Mouse (Mus musculus) bone marrow macrophage, adult 2 months (primary cell): Measurements from ENCODE around the gene Rbm33. TPM values are rescaled to one million over a fixed set of nuclear protein-coding genes. Genes with fewer than 3 reads are reported as not detected.

ENCODE experiments used
- H3K27ac ChIP-seq: 2 replicates; pipeline ENCODE4 v1.5.1; 2012; ENCODE audit warnings: low read depth, low read length; ENCODE audit not compliant: insufficient read depth
- H3K4me1 ChIP-seq: 2 replicates; pipeline ENCODE4 v1.6.1; 2012; ENCODE audit warnings: low read length; ENCODE audit not compliant: control insufficient read depth, insufficient read depth
- H3K4me3 ChIP-seq: 2 replicates; pipeline ENCODE4 v1.5.1; 2012; ENCODE audit warnings: mild to moderate bottlenecking, low read length, moderate library complexity; ENCODE audit not compliant: insufficient read depth
- CTCF ChIP-seq: IDR thresholded peaks from 2 replicates; pipeline ENCODE4 v1.5.1; 2012; ENCODE audit warnings: low read depth, mild to moderate bottlenecking, low read length, moderate library complexity
- POLR2A ChIP-seq: IDR thresholded peaks from 2 replicates; pipeline ENCODE4 v1.6.1; 2012; ENCODE audit warnings: mild to moderate bottlenecking, low read depth, low read length, borderline replicate concordance
- polyA plus RNA-seq: library from polyadenylated mRNA; stranded (reverse); fragments of >200 nt; gene quantifications from 2 replicates; pipeline ENCODE4 v1.2.4, GENCODE M21; 2012; ENCODE audit not compliant: missing spikeins, insufficient read depth, insufficient read length

Gene Rbm33
- polyA plus RNA-seq, 1 experiment: 42.6 TPM

GRCm38 (mm10) chr5:28425926-28426325 lies 109.0 kb downstream of the Rbm33 start:
- Histone ChIP-seq H3K27ac (no peak overlapping the region), H3K4me3 (no peak overlapping the region), H3K4me1 (no peaks in the 10 kb centered on the region)
- TF ChIP-seq CTCF (no peak), POLR2A (no peak)

DNA sequence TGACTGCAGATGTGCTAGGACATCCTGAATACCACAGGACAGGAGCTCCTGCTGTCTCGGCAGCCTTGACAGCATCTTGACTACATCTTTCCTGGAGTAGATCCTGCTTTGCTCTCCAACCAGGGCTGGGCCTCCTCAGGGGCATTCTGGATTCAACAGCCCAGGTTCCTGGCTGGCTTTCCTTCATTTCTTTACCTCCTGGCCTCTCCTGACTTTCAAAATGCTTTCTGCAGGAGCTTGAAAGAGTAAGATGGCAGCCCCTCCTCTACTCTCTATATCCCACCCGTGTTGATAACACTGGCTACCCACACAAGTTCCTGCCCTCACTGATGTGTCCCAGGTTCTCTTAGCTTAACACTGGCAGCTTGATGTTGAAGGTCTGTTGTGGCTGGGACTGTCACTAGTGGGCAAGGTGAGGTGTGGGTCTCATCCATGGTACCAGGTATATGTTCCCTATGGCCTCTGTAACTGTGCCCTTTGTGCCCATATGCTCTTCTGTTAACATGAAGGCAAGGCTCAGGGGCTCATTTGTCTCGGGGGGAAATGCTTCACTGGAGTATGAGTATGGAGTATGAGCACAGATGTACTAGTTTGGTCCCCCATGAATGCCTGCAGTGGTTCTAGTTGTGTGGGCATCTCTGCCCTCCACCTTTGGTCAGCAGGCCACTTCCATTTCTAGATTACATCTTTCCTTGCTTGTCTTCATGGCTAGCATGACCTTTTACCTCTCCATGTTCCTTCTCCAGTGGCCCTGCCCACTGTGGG lies 133.4 kb downstream of the Rbm33 start:
- TF ChIP-seq CTCF (no peak), POLR2A (no peak)
- Histone ChIP-seq H3K4me3 (no peak overlapping the region), H3K27ac (no peak overlapping the region), H3K4me1 (no peaks in the 10 kb centered on the region)

DNA sequence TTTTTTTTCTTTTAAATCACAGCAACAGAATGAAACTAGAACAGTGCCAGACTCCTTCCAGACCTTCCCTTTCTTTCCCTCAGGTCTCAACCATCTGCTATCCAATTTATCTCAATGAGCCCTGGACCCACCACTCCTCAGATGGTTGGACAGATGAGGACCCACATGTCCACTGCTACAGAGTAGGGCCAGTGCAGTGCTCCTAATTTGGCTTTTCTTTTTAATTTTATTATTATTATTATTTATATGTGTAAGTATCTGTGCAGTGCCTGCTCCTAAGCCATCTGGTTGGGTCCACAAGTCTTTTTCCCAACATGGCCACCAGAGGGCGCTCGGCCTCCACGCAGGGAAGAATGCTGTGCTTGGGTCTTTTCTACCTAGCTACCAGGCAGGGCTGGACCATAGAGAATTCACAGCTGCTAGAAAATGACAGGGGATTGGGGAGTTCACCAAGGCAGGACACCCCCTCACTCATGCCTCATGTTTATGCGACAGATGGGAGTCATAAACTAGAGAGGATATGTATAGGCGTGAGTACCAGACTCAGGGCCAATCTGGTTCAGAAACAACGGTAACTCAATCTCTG lies 134.2 kb downstream of the Rbm33 start:
- Histone ChIP-seq H3K27ac (no peak overlapping the region), H3K4me3 (no peak overlapping the region), H3K4me1 (no peaks in the 10 kb centered on the region)
- TF ChIP-seq POLR2A: no peak
- TF ChIP-seq CTCF: peak; percentile 97

GRCm38 (mm10) chr5:28453086-28453485 lies 136.2 kb downstream of the Rbm33 start:
- H3K27ac ChIP-seq: no peak overlapping the region
- H3K4me1 ChIP-seq: no peaks in the 10 kb centered on the region
- no peak for TF ChIP-seq CTCF
- TF ChIP-seq POLR2A: no peak
- H3K4me3 ChIP-seq: no peak overlapping the region

DNA sequence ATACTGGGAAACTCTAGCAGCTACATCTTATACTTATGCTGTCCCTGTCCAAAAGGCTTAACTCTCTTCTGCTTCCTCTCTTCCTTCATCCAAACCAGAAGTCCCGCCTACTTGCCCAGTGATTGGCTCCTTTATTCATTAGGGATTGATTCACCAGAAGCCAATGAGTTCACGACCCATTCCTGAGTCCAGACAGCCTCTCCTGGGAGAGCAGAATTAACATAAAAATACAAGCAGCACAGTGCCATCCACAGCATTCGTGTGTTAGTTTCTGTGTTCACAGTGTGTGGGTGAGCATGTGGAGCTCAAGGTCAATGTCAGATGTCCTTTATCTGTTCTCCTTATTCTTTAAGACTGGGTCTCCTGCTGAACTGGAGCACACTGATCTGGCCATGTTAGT lies 136.6 kb downstream of the Rbm33 start:
- TF ChIP-seq POLR2A (no peak), CTCF (no peak)
- Histone ChIP-seq H3K4me3 (no peak overlapping the region), H3K27ac (no peak overlapping the region), H3K4me1 (no peaks in the 10 kb centered on the region)

DNA sequence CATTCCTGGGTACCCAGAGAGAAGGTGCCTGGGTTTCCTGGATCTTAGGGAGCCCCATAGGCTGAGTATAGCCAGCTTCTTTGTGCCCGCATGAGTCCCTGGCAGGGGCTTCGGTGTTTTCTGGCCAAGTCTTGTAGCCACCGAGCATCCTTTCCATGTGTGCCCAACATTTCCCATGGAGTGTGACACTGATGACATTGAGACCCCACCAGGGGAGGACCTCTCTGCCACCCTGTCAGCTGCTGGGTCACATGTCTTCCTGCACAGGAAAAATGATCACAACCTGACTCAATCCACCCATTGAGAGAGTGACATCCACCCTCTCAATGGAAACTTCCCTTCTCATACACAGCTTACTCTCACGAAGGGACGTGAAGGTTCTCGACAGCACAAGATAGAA lies 137.6 kb downstream of the Rbm33 start:
- Histone ChIP-seq H3K27ac (no peak overlapping the region), H3K4me1 (no peaks in the 10 kb centered on the region), H3K4me3 (no peak overlapping the region)
- TF ChIP-seq POLR2A (no peak), CTCF (no peak)

- Histone ChIP-seq H3K27ac (no peak overlapping the region), H3K4me1 (no peaks in the 10 kb centered on the region), H3K4me3 (no peak overlapping the region)
- TF ChIP-seq POLR2A: no peak
- TF ChIP-seq CTCF: no peak
These were observed 138.8 kb downstream of the Rbm33 start for GRCm38 (mm10) chr5:28455721-28456120.

DNA sequence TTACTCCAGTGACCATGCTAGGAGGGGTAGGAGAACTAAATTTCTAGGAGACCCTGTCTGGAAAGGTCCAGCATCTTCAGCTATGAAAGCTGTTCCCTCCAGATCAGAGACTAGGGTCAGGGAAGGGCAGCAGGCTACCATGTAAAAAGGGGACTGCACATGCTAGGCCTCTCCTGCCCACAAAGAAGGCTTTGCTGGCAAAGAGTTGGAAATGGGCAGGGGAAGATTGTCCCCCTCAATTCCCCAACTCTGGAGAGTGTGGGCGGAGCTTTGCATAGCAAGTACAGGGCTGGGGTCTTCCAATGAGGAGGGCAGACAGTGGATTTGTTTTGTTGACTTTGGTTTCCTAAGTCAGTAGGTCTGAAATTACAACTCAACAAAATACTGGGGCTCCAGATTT lies 139.4 kb downstream of the Rbm33 start:
- Histone ChIP-seq H3K4me3 (no peak overlapping the region), H3K27ac (no peak overlapping the region), H3K4me1 (no peaks in the 10 kb centered on the region)
- TF ChIP-seq POLR2A (no peak), CTCF (no peak)

DNA sequence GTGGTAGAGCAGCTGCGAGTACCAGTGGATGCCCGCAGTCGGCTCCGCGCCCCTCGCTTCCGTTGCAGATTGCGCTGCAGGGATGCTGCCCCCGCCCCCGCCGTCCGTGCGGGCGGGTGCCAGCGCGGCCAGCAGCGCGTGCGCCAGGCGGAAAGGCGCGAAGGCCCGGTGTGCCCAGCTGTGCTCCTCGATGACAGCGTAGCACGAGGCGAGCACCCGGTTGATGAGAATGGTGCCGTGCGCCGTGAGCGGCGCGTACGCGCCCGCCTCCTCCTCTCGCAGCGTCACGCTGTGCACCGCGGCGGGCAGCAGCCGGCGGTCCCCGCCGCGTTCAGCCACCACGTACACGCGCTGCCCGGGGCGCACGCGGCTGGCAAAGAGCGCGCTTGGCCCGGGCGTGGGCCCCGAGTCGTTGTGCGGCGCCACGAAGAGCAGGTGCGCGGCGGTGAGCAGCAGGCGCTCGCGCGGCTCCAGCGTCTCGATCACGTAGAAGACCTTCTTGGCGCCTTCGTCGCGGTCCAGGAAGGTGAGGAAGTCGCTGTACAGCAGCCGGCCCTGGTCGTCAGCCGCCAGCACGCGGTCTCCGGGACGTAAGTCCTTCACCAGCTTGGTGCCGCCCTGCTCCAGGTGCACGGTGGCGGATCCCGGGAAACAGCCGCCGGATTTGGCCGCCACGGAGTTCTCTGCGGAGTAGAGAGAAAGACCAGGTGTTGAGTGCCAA lies 141.2 kb downstream of the Rbm33 start:
- no peak for TF ChIP-seq CTCF
- TF ChIP-seq POLR2A: no peak

DNA sequence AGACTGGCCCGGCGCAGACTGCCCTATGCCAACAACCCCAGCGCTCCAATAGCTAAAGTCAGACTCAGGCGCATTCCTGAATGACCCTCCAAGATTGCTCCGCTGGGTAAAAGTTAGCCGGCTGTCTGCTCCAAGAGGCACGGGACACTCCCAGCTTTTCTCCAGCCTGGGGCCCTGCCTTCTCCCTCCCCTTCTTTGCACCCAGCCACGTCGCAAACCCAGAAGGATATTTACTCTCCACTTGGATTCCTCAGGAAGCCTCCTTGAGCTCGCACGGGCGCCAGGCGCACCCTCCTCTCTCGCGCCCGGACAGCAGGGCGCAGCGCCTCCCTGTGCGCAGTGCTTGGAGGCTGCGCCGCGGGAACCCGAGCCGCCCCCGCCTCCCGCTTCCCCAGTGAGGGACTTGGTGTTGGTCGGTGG lies 141.9 kb downstream of the Rbm33 start:
- TF ChIP-seq POLR2A (no peak), CTCF (no peak)
- Histone ChIP-seq H3K27ac (no peak overlapping the region), H3K4me1 (no peaks in the 10 kb centered on the region), H3K4me3 (no peak overlapping the region)

More for the DNA sequence above, 141.2 kb downstream of the Rbm33 start:
- Histone ChIP-seq H3K27ac (no peak overlapping the region), H3K4me3 (no peak overlapping the region), H3K4me1 (no peaks in the 10 kb centered on the region)
